Mouse (Mus musculus) stomach, postnatal 0 days (tissue): ENCODE data around the gene Abhd2. TPM values are rescaled to one million over a fixed set of nuclear protein-coding genes. Genes with fewer than 3 reads are reported as not detected.
A peak's percentile ranks its signal among the peaks of the same experiment; 100 is the strongest.

ENCODE experiments used
- ATAC-seq: fragments of 200-750 bp; cut with Nextera tagmentation; 2 replicates; pipeline ENCODE4 v1.8.0; 2017; ENCODE audit not compliant: low FRiP score, low TSS enrichment
- DNase-seq: peaks from one replicate; pipeline ENCODE4 v3.0.0-alpha.2; 2016; ENCODE audit warnings: low spot score
- H3K27ac ChIP-seq: fragments of 300-500 bp; sonication (generic); replicated peaks from 2 replicates; pipeline ENCODE4 v1.5.1; 2014; ENCODE audit warnings: mild to moderate bottlenecking, control low read depth
- H3K27me3 ChIP-seq: fragments of 300-500 bp; sonication (generic); 2 replicates; pipeline ENCODE4 v1.6.1; 2014; ENCODE audit warnings: low read length; ENCODE audit not compliant: control insufficient read depth, insufficient read depth
- H3K36me3 ChIP-seq: fragments of 300-500 bp; sonication (generic); 2 replicates; pipeline ENCODE4 v1.6.1; 2014; ENCODE audit warnings: low read length, mixed read lengths; ENCODE audit not compliant: control insufficient read depth, insufficient read depth
- H3K4me1 ChIP-seq: fragments of 300-500 bp; sonication (generic); replicated peaks from 2 replicates; pipeline ENCODE4 v1.6.1; 2014; ENCODE audit warnings: antibody characterized with exemption; ENCODE audit not compliant: control insufficient read depth, insufficient read depth
- H3K4me2 ChIP-seq: fragments of 300-500 bp; sonication (generic); replicated peaks from 2 replicates; pipeline ENCODE4 v1.6.1; 2014; ENCODE audit warnings: low read depth, mild to moderate bottlenecking, control low read depth, moderate library complexity
- H3K4me3 ChIP-seq: fragments of 300-500 bp; sonication (generic); 2 replicates; pipeline ENCODE4 v1.5.1; 2014; ENCODE audit warnings: low read depth, low read length, control low read depth
- H3K9ac ChIP-seq: fragments of 300-500 bp; sonication (generic); 2 replicates; pipeline ENCODE4 v1.6.1; 2014; ENCODE audit warnings: mild to moderate bottlenecking, low read length, control low read depth, mixed read lengths
- H3K9me3 ChIP-seq: fragments of 300-500 bp; sonication (generic); 2 replicates; pipeline ENCODE4 v1.6.1; 2016; ENCODE audit warnings: low read length; ENCODE audit not compliant: control insufficient read depth
- CTCF ChIP-seq: IDR thresholded peaks from 2 replicates; pipeline ENCODE4 v1.5.1; 2016; ENCODE audit warnings: antibody characterized with exemption, low read depth, mild to moderate bottlenecking, moderate library complexity
- EP300 ChIP-seq: optimal IDR thresholded peaks from 2 replicates; pipeline ENCODE3; 2016; ENCODE audit warnings: antibody characterized with exemption
- WGBS: fragments of 180-500 bp; shearing (Covaris S2); extraction: QIAGEN DNeasy Blood & Tissue Kit; methylation state at CpG from one replicate; pipeline ENCODE4 v1.1.7; 2014; 5-methylcytosine and 5-hydroxymethylcytosine counted together
- polyA plus RNA-seq: library from polyadenylated mRNA; unstranded; fragments of >200 nt; fragmentation: Nextera tagmentation; extraction: Ambion mirVana; gene quantifications from 2 replicates; pipeline ENCODE4 v1.2.1, GENCODE M21; 2015

Gene Abhd2
- polyA plus RNA-seq, 1 experiment from 2014 or later, result 27.5 TPM

GRCm38 (mm10) chr7:79247408-79247807 is 25.6 kb upstream of the Abhd2 start:
- Histone ChIP-seq H3K27me3 (no peaks in the 10 kb centered on the region), H3K9ac (no peak overlapping the region), H3K4me2 (no peak overlapping the region), H3K4me1 (no peaks in the 10 kb centered on the region), H3K36me3 (no peaks in the 10 kb centered on the region), H3K9me3 (no peaks in the 10 kb centered on the region), H3K27ac (no peak overlapping the region), H3K4me3 (no peak overlapping the region)
- WGBS, result 88% methylated on average over 1 of the region's 1 CpGs
- no peak for ATAC-seq
- DNase-seq, result no peak
- TF ChIP-seq CTCF, result no peak
- TF ChIP-seq EP300, result no peak

DNA sequence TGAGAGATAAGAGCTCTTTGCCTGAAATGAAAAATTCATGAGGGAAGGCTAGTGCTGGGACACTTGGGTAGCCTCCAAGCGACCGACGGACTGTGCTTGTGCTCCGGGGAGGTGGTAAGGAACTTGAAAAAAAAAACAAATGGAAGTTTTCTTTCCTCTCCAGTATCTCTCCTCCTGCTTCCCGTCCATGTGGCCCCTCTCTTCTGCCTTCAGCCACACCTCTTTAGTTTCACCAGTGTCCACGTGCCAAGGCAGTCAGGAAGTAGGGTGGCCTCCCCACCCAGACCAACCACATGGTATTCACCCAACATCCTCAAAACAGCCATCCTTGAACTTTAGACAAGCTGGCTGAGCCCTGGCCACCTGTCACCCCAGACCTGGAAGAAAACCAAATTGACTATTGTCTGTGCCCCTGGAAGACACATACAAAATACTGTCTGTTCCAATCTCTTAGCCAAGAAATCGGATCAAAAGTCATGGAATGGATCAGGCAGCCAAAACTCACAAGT is 25.1 kb upstream of the Abhd2 start:
- H3K4me1 ChIP-seq, result no peaks in the 10 kb centered on the region
- DNase-seq, result no peak

DNA sequence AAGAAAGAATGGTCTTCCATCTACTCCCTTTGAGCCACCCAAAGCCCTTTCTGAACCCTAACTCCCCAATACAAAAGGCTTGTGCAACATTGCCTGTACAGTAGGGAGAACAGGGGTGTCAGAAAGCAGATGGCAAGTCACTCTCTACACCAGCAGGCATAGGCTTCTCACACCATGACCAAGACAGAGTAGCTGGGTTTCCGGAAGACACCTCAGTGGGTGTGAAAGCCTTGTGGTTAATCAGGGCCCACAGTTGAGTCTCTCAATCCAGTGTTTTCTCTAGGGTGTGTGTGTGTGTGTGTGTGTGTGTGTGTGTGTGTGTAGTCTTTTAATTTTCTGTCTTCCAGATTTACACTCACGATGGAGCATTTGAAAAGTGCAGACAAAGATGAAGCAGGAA is 23.4 kb upstream of the Abhd2 start:
- Histone ChIP-seq H3K9me3 (no peaks in the 10 kb centered on the region), H3K36me3 (no peaks in the 10 kb centered on the region), H3K4me1 (no peaks in the 10 kb centered on the region), H3K9ac (no peak overlapping the region), H3K27ac (no peak overlapping the region), H3K27me3 (no peaks in the 10 kb centered on the region), H3K4me2 (no peak overlapping the region), H3K4me3 (no peak overlapping the region)
- TF ChIP-seq EP300, result no peak
- TF ChIP-seq CTCF, result no peak
- ATAC-seq (no peak), DNase-seq (no peak)
- WGBS, result 83% methylated on average over 2 of the region's 2 CpGs

More for the DNA sequence above, 25.1 kb upstream of the Abhd2 start:
- Histone ChIP-seq H3K27ac (no peak overlapping the region), H3K4me3 (no peak overlapping the region), H3K9me3 (no peaks in the 10 kb centered on the region), H3K9ac (no peak overlapping the region), H3K4me2 (no peak overlapping the region), H3K27me3 (no peaks in the 10 kb centered on the region), H3K36me3 (no peaks in the 10 kb centered on the region)
- 53% methylated on average over 7 of the region's 7 CpGs for WGBS
- TF ChIP-seq CTCF, result no peak
- no peak for ATAC-seq

DNA sequence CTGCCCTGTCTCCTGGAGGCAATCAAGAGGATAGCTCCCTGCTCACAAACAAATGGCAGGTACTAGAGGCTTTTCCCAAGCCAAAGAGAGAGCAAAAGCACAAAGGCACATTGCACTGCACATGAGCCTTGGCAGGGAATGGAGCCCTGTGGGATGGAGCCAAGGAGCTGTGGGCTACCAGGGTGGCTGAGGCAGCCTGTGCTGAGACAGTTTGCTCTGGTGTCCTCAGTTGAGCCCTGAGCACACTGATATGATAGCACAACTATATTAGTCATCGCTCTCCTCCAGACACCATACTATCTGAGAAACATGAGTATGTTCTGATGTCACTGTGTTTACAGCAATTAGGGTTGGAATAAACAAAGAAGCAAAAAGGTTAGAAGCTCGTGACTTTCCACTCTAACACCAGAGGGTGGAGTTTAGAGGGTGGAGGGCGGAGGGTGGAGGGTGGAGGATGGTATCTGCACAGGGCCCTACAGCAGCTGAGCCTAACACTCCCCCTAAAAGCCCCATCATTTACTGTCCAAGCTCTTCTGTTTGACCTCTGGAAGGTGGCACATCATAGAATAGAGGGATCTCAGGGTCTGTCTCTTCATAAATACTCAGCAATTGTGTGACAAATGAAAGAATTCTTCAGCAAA is 18.6 kb upstream of the Abhd2 start:
- Histone ChIP-seq H3K27ac (no peak overlapping the region), H3K36me3 (no peaks in the 10 kb centered on the region), H3K4me2 (no peak overlapping the region), H3K4me1 (no peaks in the 10 kb centered on the region), H3K27me3 (no peaks in the 10 kb centered on the region), H3K4me3 (no peak overlapping the region), H3K9me3 (no peaks in the 10 kb centered on the region), H3K9ac (no peak overlapping the region)
- no peak for TF ChIP-seq CTCF
- no peak for TF ChIP-seq EP300
- ATAC-seq, result peak; percentile 44; the same call in 1 of the 2 replicates
- no peak for DNase-seq
- 74% methylated on average over 3 of the region's 3 CpGs for WGBS

DNA sequence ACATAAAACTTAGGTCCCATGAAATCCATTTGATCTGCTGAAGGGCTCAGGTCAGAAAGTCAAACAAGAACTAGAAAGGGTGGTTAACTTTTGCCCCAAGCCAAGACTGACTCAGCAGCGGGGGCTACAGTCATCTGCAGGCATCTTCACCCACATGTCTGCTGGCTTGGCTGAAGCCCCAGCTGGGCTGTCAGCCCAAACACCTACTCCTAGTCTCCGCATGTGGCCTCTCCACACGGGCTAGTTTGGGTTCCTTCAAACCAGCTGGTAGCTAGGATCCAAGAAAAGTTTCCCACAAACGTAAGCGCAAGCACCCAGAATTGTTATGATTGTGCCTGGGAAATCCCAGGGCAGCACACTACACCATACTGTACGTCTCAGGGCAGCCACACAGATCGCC is 17.6 kb upstream of the Abhd2 start:
- DNase-seq (no peak), ATAC-seq (no peak)
- H3K4me3 ChIP-seq, result no peak overlapping the region
- H3K4me1 ChIP-seq, result no peaks in the 10 kb centered on the region
- H3K4me2 ChIP-seq, result no peak overlapping the region
- WGBS, result 80% methylated on average over 7 of the region's 7 CpGs
- no peak overlapping the region for H3K9ac ChIP-seq
- H3K27me3 ChIP-seq, result no peaks in the 10 kb centered on the region
- H3K9me3 ChIP-seq, result no peaks in the 10 kb centered on the region
- TF ChIP-seq CTCF (no peak), EP300 (no peak)
- H3K27ac ChIP-seq, result no peak overlapping the region
- no peaks in the 10 kb centered on the region for H3K36me3 ChIP-seq

DNA sequence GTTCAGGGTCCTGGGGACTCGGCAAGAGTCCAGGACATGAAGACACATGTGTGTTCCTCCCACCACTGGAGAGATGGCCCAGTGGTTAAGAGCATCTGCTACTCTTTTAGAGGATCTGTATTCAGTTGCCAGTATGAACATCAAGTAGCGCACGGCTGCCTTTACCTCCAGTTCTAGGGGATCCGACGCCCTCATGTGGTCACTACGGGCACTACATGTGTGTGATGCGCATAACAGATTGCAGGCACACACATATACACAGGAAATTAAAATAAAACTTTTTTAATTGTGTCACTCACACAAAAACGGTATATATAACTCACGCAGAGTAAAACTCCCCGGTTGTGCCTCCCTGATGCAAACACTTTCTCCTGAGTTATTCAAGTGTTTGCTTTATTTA is 17.2 kb upstream of the Abhd2 start:
- TF ChIP-seq CTCF, result peak; percentile 50
- TF ChIP-seq EP300, result no peak
- Histone ChIP-seq H3K4me3 (no peak overlapping the region), H3K4me2 (no peak overlapping the region), H3K9ac (no peak overlapping the region), H3K9me3 (no peaks in the 10 kb centered on the region), H3K4me1 (no peaks in the 10 kb centered on the region), H3K27ac (no peak overlapping the region), H3K36me3 (no peaks in the 10 kb centered on the region), H3K27me3 (no peaks in the 10 kb centered on the region)
- ATAC-seq, result no peak
- no peak for DNase-seq
- WGBS, result 89% methylated on average over 10 of the region's 10 CpGs
